Mouse (Mus musculus) lung, adult 2 months (tissue): ENCODE measurements around the gene Gm49380.

ENCODE experiments used
- CTCF ChIP-seq: fragments of 200-500 bp; IDR thresholded peaks from 2 replicates; pipeline ENCODE4 v1.5.1; 2011; ENCODE audit warnings: mild to moderate bottlenecking, low read length, control low read depth; ENCODE audit not compliant: insufficient read depth
- POLR2A ChIP-seq: fragments of 200-500 bp; IDR thresholded peaks from 2 replicates; pipeline ENCODE4 v1.6.1; 2011; ENCODE audit warnings: low read depth, mild to moderate bottlenecking, control low read depth, low read length, borderline replicate concordance; ENCODE audit errors: extremely low read depth

GRCm38 (mm10) chr9:44126746-44127145 is 13.4 kb upstream of the Gm49380 start:
- TF ChIP-seq POLR2A: no peak
- no peak for TF ChIP-seq CTCF
